Mouse (Mus musculus): ENCODE measurements around the gene Ccdc34.

DNA sequence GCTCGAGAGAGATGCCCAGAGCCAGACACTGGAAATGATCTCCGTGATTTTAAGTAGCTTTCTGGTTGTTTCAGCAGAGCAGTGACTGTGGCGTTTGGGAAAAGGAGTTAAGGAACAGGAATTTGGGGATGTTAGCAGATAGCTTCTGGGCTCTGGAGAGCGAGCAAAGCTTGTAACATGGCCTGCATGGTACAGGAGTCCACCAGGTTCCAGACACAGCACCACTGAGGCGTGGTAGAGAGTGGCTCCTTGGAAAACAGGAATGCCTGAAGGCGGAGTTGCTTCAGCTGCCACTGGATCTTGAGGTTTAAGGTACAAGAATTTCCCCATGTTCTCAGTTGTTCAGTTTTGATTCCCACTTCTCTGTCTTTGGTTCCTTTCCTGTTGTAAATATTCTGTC lies 40.3 kb upstream of the Ccdc34 start:
- TF ChIP-seq CTCF (IDR thresholded peaks at IDR 0.05; ENCODE audit: low read depth, low read length) (no peak), GATA2 (IDR thresholded peaks at IDR 0.05; ENCODE audit: borderline replicate concordance, low read depth, low read length) (no peak)

Measured in G1E (cell line).